Mouse (Mus musculus) lung, embryonic 16.5 days (tissue): ENCODE results near the gene Exo1. TPM values are rescaled to one million over a fixed set of nuclear protein-coding genes. Genes with fewer than 3 reads are reported as not detected.

ENCODE experiments used
- ATAC-seq: fragments of 200-750 bp; cut with Nextera tagmentation; 2 replicates; pipeline ENCODE4 v1.8.0; 2017; ENCODE audit warnings: low read depth, mild to moderate bottlenecking, moderate library complexity
- H3K27ac ChIP-seq: fragments of 300-500 bp; sonication (generic); 2 replicates; pipeline ENCODE4 v1.5.1; 2014; ENCODE audit warnings: mild to moderate bottlenecking, control low read depth, low read length
- H3K27me3 ChIP-seq: fragments of 300-500 bp; sonication (generic); 2 replicates; pipeline ENCODE4 v1.6.1; 2014; ENCODE audit warnings: low read depth, low read length, mixed read lengths; ENCODE audit not compliant: control insufficient read depth, insufficient read depth
- H3K36me3 ChIP-seq: fragments of 300-500 bp; sonication (generic); 2 replicates; pipeline ENCODE4 v1.6.1; 2014; ENCODE audit warnings: low read length; ENCODE audit not compliant: control insufficient read depth, insufficient read depth
- H3K4me1 ChIP-seq: fragments of 300-500 bp; sonication (generic); replicated peaks from 2 replicates; pipeline ENCODE4 v1.6.1; 2014; ENCODE audit warnings: low read length, mixed read lengths; ENCODE audit not compliant: control insufficient read depth, insufficient read depth
- H3K4me2 ChIP-seq: fragments of 300-500 bp; sonication (generic); 2 replicates; pipeline ENCODE4 v1.6.1; 2014; ENCODE audit warnings: low read depth, low read length, control low read depth
- H3K4me3 ChIP-seq: fragments of 300-500 bp; sonication (generic); 2 replicates; pipeline ENCODE4 v1.5.1; 2014; ENCODE audit warnings: mild to moderate bottlenecking, low read length, control low read depth
- H3K9ac ChIP-seq: fragments of 300-500 bp; sonication (generic); 2 replicates; pipeline ENCODE4 v1.6.1; 2014; ENCODE audit warnings: low read length, control low read depth
- H3K9me3 ChIP-seq: fragments of 300-500 bp; sonication (generic); 2 replicates; pipeline ENCODE4 v1.6.1; 2016; ENCODE audit warnings: low read length; ENCODE audit not compliant: control insufficient read depth
- WGBS: fragments of 180-500 bp; shearing (Covaris S2); extraction: QIAGEN DNeasy Blood & Tissue Kit; methylation state at CpG from one replicate; pipeline ENCODE4 v1.1.7; 2014; 5-methylcytosine and 5-hydroxymethylcytosine counted together
- polyA plus RNA-seq: library from polyadenylated mRNA; unstranded; fragments of >200 nt; fragmentation: Nextera tagmentation; extraction: Ambion mirVana; gene quantifications from 2 replicates; pipeline ENCODE4 v1.2.1, GENCODE M21; 2015

The Exo1 gene
- polyA plus RNA-seq, 1 experiment from 2014 or later: 73.3 TPM

DNA sequence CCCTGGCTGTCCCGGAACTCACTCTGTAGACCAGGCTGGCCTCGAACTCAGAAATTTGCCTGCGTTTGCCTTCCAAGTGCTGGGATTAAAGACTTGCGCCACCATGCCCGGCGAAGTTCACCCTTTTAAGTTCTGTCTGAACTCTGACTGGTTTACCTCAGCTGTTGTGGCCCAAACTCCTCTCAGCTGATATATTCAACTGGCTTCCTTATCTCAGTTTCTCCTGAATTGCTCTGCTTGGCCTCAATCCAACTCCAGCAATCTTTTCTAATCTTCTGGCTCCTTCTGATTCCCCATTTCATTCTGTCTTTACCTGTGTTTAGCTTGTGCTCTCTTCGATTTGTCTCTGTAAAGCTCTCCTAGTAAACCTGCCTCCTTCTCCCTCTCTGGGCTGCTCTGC lies 62.8 kb downstream of the Exo1 start:
- ATAC-seq: no peak
- Histone ChIP-seq H3K4me3 (no peak overlapping the region), H3K4me2 (no peak overlapping the region), H3K9ac (no peak overlapping the region), H3K9me3 (no peaks in the 10 kb centered on the region), H3K36me3 (no peaks in the 10 kb centered on the region), H3K4me1 (no peaks in the 10 kb centered on the region), H3K27me3 (no peaks in the 10 kb centered on the region), H3K27ac (no peak overlapping the region)
- WGBS: 83% methylated on average over 7 of the region's 7 CpGs

DNA sequence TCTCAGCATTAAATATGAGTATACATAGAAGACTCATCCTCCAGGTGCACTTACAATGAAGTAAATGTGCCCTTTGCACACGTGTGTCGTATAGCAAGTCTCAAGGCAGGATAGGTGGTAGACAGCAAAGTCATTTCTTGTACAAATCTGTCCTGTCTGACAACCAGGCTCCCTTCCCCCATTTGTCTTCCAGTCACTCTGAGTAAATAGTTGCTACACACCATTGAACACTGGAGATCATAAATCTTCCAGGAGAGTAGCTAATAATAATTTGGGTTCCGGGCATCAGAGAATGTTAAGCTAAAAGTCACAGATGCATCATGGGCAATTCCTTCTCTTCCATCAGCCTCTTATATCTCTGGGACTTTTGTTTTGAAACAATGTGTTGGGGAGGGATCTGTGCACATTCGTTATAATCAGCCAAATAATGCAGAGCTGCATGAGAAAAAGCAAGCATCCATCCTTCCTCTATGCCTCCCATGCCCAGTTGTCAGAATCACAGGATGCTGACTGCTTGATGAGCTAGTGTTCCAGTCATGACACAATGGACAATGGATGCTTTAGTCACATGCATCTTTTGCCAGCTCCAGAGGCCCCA lies 66.4 kb downstream of the Exo1 start:
- no peaks in the 10 kb centered on the region for H3K9me3 ChIP-seq
- H3K4me3 ChIP-seq: no peak overlapping the region
- ATAC-seq: no peak
- H3K27ac ChIP-seq: no peak overlapping the region
- H3K9ac ChIP-seq: no peak overlapping the region
- no peaks in the 10 kb centered on the region for H3K4me1 ChIP-seq
- no peaks in the 10 kb centered on the region for H3K27me3 ChIP-seq
- H3K36me3 ChIP-seq: no peaks in the 10 kb centered on the region
- no peak overlapping the region for H3K4me2 ChIP-seq
- 63% methylated on average over 4 of the region's 4 CpGs for WGBS

DNA sequence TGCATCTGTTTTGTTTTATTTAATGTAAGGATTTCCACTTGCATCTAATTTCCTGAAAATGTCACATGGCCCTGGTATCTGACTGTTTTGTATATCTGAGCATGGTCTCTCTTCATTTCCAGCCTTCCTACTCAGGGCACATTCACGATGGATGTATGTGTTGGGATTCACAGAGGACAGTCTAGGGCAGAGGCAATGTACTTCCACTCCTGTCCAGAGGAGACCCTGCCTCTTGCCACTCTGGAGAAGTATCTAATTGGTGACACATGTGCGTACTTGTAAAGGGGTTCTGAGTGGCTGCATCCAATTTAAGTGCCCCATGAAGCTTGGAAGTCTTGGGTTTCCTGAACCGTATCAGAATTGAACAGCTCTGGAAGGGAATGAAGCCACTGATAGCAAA lies 70.0 kb downstream of the Exo1 start:
- H3K4me3 ChIP-seq: no peak overlapping the region
- no peak overlapping the region for H3K9ac ChIP-seq
- no peak overlapping the region for H3K27ac ChIP-seq
- H3K4me1 ChIP-seq: no peaks in the 10 kb centered on the region
- H3K27me3 ChIP-seq: no peaks in the 10 kb centered on the region
- WGBS: 79% methylated on average over 3 of the region's 3 CpGs
- ATAC-seq: no peak
- H3K4me2 ChIP-seq: no peak overlapping the region
- H3K9me3 ChIP-seq: no peaks in the 10 kb centered on the region
- no peaks in the 10 kb centered on the region for H3K36me3 ChIP-seq

DNA sequence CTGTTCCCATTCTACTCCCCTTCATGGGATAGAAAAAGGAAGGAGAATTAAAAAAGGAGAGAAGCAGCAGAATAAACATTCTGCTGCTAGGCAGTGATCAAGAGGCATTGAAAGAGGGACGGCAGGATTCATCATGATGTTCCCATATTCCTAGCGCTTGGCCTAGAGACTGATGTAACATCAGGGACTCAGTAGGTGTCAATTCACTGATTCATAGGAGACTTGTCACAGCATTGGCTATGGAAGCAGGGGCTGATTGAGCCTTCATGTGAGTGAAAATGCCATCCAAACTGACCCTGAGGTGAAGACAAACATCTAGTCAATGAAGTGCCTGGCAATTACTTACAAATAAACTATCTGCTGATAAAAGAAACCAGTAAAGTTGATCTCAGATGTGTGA lies 70.5 kb downstream of the Exo1 start:
- H3K9me3 ChIP-seq: no peaks in the 10 kb centered on the region
- no peaks in the 10 kb centered on the region for H3K4me1 ChIP-seq
- H3K27ac ChIP-seq: no peak overlapping the region
- H3K4me2 ChIP-seq: no peak overlapping the region
- H3K4me3 ChIP-seq: no peak overlapping the region
- no peak overlapping the region for H3K9ac ChIP-seq
- ATAC-seq: no peak
- WGBS: 51% methylated on average over 2 of the region's 2 CpGs
- no peaks in the 10 kb centered on the region for H3K36me3 ChIP-seq
- H3K27me3 ChIP-seq: no peaks in the 10 kb centered on the region

DNA sequence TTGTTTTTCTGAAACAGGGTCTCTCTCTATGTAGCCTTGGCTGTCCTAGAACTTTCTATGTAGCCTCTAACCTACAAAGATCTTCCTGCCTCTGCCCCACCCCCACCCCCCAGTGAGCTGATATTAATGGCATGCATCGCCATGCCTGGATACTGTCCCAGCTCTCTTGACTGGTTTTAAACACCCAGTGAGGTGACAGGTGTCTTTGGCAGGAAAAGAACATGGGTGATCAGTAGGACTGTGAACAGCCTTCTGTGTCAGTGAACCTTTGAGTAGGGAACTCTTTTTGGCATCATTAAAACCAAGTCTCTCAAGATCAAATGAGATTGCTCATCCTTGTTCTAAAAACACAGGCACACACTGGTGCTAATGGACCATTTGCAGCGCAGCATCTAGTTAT lies 81.4 kb downstream of the Exo1 start:
- Histone ChIP-seq H3K27me3 (no peaks in the 10 kb centered on the region), H3K36me3 (no peaks in the 10 kb centered on the region), H3K9ac (no peak overlapping the region), H3K4me1 (no peaks in the 10 kb centered on the region), H3K27ac (no peak overlapping the region), H3K4me3 (no peak overlapping the region), H3K4me2 (no peak overlapping the region), H3K9me3 (no peaks in the 10 kb centered on the region; the same call in 1 of the 2 replicates)
- no peak for ATAC-seq
- 77% methylated on average over 2 of the region's 2 CpGs for WGBS

Other genes starting within 250 kb of the Exo1 start
- gene Opn3, start 187.8 kb upstream of the Exo1 start, polyA plus RNA-seq: 4.5 and 5.4 TPM in 2 replicates
- 2.6 TPM in 2 replicates for gene Chml, start 187.7 kb upstream of the Exo1 start, polyA plus RNA-seq
- not detected in 2 replicates for gene Wdr64, start 182.0 kb upstream of the Exo1 start, polyA plus RNA-seq
- 0.15 TPM in 1 of 2 replicates, not detected in the other for gene Gm38100, start 39.7 kb downstream of the Exo1 start, polyA plus RNA-seq
- 0.45 and 1.1 TPM in 2 replicates for gene Rbm8a2, start 98.5 kb downstream of the Exo1 start, polyA plus RNA-seq